Mouse (Mus musculus) midbrain, postnatal 0 days (tissue): ENCODE measurements around the gene Dnajc8. TPM values are rescaled to one million over a fixed set of nuclear protein-coding genes. Genes with fewer than 3 reads are reported as not detected.

Source experiments
- ATAC-seq: fragments of 200-750 bp; cut with Nextera tagmentation; 2 replicates; pipeline ENCODE4 v1.8.0; 2017; ENCODE audit warnings: moderate number of reproducible peaks, mild to moderate bottlenecking, moderate TSS enrichment, moderate library complexity; ENCODE audit not compliant: low FRiP score
- DNase-seq: peaks from one replicate; pipeline ENCODE4 v3.0.0-alpha.2; 2015; ENCODE audit warnings: low spot score
- H3K27ac ChIP-seq: fragments of 300-500 bp; sonication (generic); 2 replicates; pipeline ENCODE4 v1.5.1; 2014; ENCODE audit warnings: low read depth, mild to moderate bottlenecking, low read length, mixed read lengths
- H3K27me3 ChIP-seq: fragments of 300-500 bp; sonication (generic); 2 replicates; pipeline ENCODE4 v1.6.1; 2014; ENCODE audit warnings: low read length, control low read depth, mixed read lengths; ENCODE audit not compliant: insufficient read depth
- H3K36me3 ChIP-seq: fragments of 300-500 bp; sonication (generic); 2 replicates; pipeline ENCODE4 v1.6.1; 2014; ENCODE audit warnings: low read length, control low read depth, mixed read lengths; ENCODE audit not compliant: insufficient read depth
- H3K4me1 ChIP-seq: fragments of 300-500 bp; sonication (generic); 2 replicates; pipeline ENCODE4 v1.6.1; 2014; ENCODE audit warnings: mild to moderate bottlenecking, control low read depth, antibody characterized with exemption, low read length, mixed read lengths; ENCODE audit not compliant: insufficient read depth
- H3K4me2 ChIP-seq: fragments of 300-500 bp; sonication (generic); 2 replicates; pipeline ENCODE4 v1.6.1; 2014; ENCODE audit warnings: low read depth, mild to moderate bottlenecking, low read length, mixed read lengths; ENCODE audit not compliant: poor library complexity, severe bottlenecking
- H3K4me3 ChIP-seq: fragments of 300-500 bp; sonication (generic); 2 replicates; pipeline ENCODE4 v1.5.1; 2014; ENCODE audit warnings: low read depth, mild to moderate bottlenecking, low read length, moderate library complexity
- H3K9ac ChIP-seq: fragments of 300-500 bp; sonication (generic); replicated peaks from 2 replicates; pipeline ENCODE4 v1.6.1; 2014; ENCODE audit warnings: mild to moderate bottlenecking, low read length, moderate library complexity, mixed read lengths; ENCODE audit not compliant: poor library complexity, severe bottlenecking
- H3K9me3 ChIP-seq: fragments of 300-500 bp; sonication (generic); 2 replicates; pipeline ENCODE4 v1.6.1; 2016; ENCODE audit warnings: low read length, control low read depth
- CTCF ChIP-seq: IDR thresholded peaks from 2 replicates; pipeline ENCODE4 v1.5.1; 2016; ENCODE audit warnings: antibody characterized with exemption, mild to moderate bottlenecking
- WGBS: fragments of 180-500 bp; shearing (Covaris S2); extraction: QIAGEN DNeasy Blood & Tissue Kit; methylation state at CpG from one replicate; pipeline ENCODE4 v1.1.7; 2014; 5-methylcytosine and 5-hydroxymethylcytosine counted together
- polyA plus RNA-seq: library from polyadenylated mRNA; unstranded; fragments of >200 nt; fragmentation: Nextera tagmentation; extraction: Ambion mirVana; gene quantifications from 2 replicates; pipeline ENCODE4 v1.2.1, GENCODE M21; 2015
- total RNA-seq: library from RNA; depleted of rRNA; stranded (reverse); fragments of >200 nt; gene quantifications from 2 replicates; pipeline ENCODE4 v1.2.3, GENCODE M21; 2014

The Dnajc8 gene
- total and polyA plus RNA-seq, 2 experiments from 2014 or later: 101 to 168 TPM

DNA sequence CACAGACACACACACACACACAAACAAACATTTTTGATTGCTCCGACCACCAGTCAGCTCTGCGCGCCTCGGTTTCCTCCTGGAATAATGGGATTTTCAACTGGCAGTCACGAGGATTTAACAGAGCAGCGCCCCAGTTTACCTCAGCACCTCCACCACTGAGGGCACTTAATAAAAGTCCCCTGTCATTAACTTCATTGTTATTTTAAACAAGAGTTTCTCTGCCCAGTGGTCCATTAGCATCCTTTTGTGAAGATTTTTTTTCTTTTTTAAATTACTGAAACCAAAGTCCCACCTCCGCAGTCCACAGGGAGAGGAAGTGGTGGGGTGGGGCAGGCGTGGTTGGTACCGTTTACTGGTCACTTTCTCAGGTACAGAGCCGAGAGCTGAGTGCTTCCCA lies 29.6 kb upstream of the Dnajc8 start:
- H3K4me3 ChIP-seq: no peak overlapping the region

DNA sequence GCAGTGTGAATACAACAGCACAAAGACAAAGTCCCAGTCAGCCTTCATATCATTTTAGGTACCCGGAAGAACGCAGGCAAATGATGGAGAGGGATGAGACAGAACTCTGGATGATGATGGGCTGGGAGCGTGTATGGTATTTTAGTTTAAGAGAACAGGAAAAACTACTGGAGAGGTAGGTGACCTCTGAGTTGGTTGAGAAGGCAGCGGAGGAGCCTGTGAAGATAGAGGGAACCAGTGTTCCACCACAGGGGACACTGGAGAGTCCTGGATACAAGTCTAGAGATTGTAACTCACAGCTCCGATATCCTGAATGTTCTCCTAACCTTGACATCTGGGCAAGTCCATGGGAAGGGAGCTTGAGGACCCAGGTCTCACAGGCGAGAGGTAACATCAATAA lies 29.1 kb upstream of the Dnajc8 start:
- no peaks in the 10 kb centered on the region for H3K4me1 ChIP-seq
- no peaks in the 10 kb centered on the region for H3K36me3 ChIP-seq
- no peak overlapping the region for H3K4me3 ChIP-seq
- no peak overlapping the region for H3K27ac ChIP-seq
- ATAC-seq (no peak), DNase-seq (no peak)
- H3K9ac ChIP-seq: no peak overlapping the region
- no peak overlapping the region for H3K4me2 ChIP-seq
- TF ChIP-seq CTCF: no peak
- no peaks in the 10 kb centered on the region for H3K9me3 ChIP-seq
- 84% methylated on average over 6 of the region's 6 CpGs for WGBS
- no peaks in the 10 kb centered on the region for H3K27me3 ChIP-seq

More for the DNA sequence above, 29.6 kb upstream of the Dnajc8 start:
- H3K9me3 ChIP-seq: no peaks in the 10 kb centered on the region
- H3K36me3 ChIP-seq: no peaks in the 10 kb centered on the region
- ATAC-seq (no peak), DNase-seq (no peak)
- H3K4me2 ChIP-seq: no peak overlapping the region
- H3K27me3 ChIP-seq: no peaks in the 10 kb centered on the region
- H3K27ac ChIP-seq: no peak overlapping the region
- 29% methylated on average over 10 of the region's 10 CpGs for WGBS
- H3K9ac ChIP-seq: no peak overlapping the region
- no peaks in the 10 kb centered on the region for H3K4me1 ChIP-seq
- TF ChIP-seq CTCF: no peak

DNA sequence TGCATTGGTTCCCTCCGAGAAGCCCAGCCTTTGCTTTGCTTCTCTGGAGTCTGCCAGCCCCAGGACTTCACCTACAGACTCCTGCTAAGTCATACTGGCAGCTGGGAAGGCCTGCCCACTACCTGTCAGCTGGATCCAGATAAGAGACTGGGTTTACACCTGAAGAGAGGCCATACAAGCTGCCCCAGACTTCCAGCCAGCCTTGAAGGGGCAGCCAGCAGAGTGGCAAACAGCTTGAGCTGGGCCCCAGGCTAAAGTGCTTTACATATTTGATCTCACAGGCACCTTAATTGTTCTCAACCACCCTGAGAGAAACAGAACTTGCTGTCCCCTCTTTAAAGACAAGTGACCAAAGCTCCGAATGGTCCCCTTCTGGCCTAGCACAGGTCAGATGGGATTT lies 28.1 kb upstream of the Dnajc8 start:
- Histone ChIP-seq H3K27ac (no peak overlapping the region), H3K27me3 (no peaks in the 10 kb centered on the region), H3K4me2 (no peak overlapping the region), H3K4me1 (no peaks in the 10 kb centered on the region), H3K4me3 (no peak overlapping the region), H3K9me3 (no peaks in the 10 kb centered on the region), H3K36me3 (no peaks in the 10 kb centered on the region), H3K9ac (no peak overlapping the region)
- 38% methylated on average over 2 of the region's 2 CpGs for WGBS
- TF ChIP-seq CTCF: no peak
- no peak for ATAC-seq
- DNase-seq: no peak

GRCm38 (mm10) chr4:132509621-132510296 lies 25.6 kb upstream of the Dnajc8 start:
- no peak for TF ChIP-seq CTCF
- H3K4me3 ChIP-seq: peak overlapping the region; percentile 87
- no peaks in the 10 kb centered on the region for H3K9me3 ChIP-seq
- DNase-seq (peak; percentile 89), ATAC-seq (peak; percentile 70)
- H3K4me2 ChIP-seq: peak overlapping the region; percentile 78
- peak overlapping the region; percentile 70 for H3K9ac ChIP-seq
- H3K27me3 ChIP-seq: no peaks in the 10 kb centered on the region
- H3K36me3 ChIP-seq: no peaks in the 10 kb centered on the region
- peak overlapping the region; percentile 65 for H3K27ac ChIP-seq
- H3K4me1 ChIP-seq: no peaks in the 10 kb centered on the region
- WGBS: under 1% methylated on average over 49 of the region's 52 CpGs

DNA sequence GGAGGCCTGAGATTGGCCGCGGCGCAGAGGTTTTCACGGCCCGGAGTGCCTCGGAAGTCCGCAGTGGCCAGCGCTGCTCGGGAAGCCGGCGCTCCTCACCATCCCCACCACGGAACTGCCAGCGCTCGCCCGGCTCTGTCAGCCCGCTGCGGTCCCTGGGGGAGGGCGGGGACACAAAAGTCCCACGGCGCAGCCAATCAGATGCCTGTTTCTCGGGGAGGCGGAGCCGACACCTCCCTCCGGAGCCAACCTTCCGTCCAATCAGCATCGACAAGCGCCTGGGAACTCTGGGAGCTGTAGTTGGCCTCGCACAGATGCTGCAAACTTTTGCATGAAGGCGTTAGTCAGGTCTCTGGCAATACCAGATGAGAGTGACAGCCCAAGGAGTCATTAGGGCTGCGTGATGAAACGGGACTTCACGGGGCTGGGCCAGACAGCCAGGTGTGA lies 25.0 kb upstream of the Dnajc8 start, which contains the start of gene Sesn2:
Sesn2 (minus strand) TSS at position 150 of the 447 bp plus-strand sequence.
- Histone ChIP-seq H3K9ac (peak within 1 kb of the TSS; percentile 70), H3K4me2 (peak within 1 kb of the TSS; percentile 78), H3K9me3 (no peaks in the 10 kb centered on the region), H3K4me3 (peak within 1 kb of the TSS; percentile 87), H3K27ac (peak within 1 kb of the TSS; percentile 65), H3K27me3 (no peaks in the 10 kb centered on the region), H3K36me3 (no peaks in the 10 kb centered on the region), H3K4me1 (no peaks in the 10 kb centered on the region)
- TF ChIP-seq CTCF: no peak
- DNase-seq (peak; percentile 99), ATAC-seq (peak; percentile 93)
- WGBS: 0% methylated on average over 23 of the region's 32 CpGs

- WGBS: 74% methylated on average over 3 of the region's 3 CpGs
- Histone ChIP-seq H3K27me3 (no peaks in the 10 kb centered on the region), H3K4me2 (no peak overlapping the region), H3K9me3 (no peaks in the 10 kb centered on the region), H3K4me1 (no peaks in the 10 kb centered on the region), H3K27ac (no peak overlapping the region), H3K9ac (no peak overlapping the region), H3K36me3 (no peaks in the 10 kb centered on the region), H3K4me3 (no peak overlapping the region)
- ATAC-seq (no peak), DNase-seq (no peak)
- TF ChIP-seq CTCF: no peak
Observed at GRCm38 (mm10) chr4:132512080-132512479, 23.3 kb upstream of the Dnajc8 start.
